Mouse (Mus musculus): Measurements from ENCODE around the gene Akr1c21. TPM values are rescaled to one million over a fixed set of nuclear protein-coding genes. Genes with fewer than 3 reads are reported as not detected.

The Akr1c21 gene
- polyA plus RNA-seq (2015; fragmentation: Illumina TruSeq; extraction: RNeasy Lipid Tissue Mini Kit (QIAGEN cat#74804); ENCODE audit: low read depth, low replicate concordance), result not detected

DNA sequence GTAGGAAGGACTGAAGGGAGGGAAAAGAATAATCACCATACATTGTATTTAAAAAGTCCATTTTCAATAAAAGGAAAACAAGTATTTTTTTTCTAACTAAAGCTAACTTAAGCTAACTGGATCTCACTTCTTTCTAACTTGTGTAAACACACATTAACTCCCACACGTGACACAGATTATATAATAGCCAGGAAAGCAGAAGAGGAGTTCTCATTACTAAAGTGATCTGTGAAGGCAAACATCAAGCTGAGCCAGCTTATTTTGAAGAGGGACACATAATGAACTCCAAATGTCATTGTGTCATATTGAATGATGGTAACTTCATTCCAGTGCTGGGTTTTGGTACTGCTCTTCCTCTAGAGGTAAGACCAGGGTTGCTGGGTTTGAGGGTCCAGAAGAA, at the start of gene Akr1c21:
Gene Akr1c21, plus strand, starts transcription at position 205 of the 400 bp plus-strand sequence.

DNA sequence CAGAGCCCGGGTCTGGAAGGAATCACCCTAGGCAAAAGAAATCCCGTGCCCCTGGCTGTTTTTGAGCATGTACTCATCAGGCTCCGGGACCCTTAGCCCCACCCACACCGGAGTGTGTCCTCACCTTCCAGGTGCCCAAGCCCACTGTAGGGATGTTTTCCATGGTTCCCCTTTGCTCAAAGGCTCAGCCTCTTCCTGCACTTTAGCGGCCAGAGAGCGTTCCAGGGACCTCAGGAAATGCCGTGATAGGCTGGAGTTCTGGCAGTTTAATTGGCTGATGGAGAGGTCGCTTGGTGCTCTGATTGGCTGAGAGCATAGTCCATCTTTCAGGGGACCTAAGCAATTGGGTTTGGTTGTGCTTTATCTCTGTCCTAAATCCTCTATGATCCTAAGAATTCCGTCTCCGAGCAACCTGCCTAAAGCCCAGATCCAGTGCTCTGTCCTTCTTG, 35.1 kb downstream of the Akr1c21 start, which contains the start of gene Akr1e1:
Gene Akr1e1, minus strand, starts transcription at position 214 of the 449 bp plus-strand sequence.

Other genes starting within 250 kb of the Akr1c21 start
- not detected for gene Akr1c6, start 139.8 kb upstream of the Akr1c21 start, polyA plus RNA-seq (2015; fragmentation: Illumina TruSeq; extraction: RNeasy Lipid Tissue Mini Kit (QIAGEN cat#74804); ENCODE audit: low read depth, low replicate concordance)
- gene Akr1c20, start 50.7 kb upstream of the Akr1c21 start, polyA plus RNA-seq (2015; fragmentation: Illumina TruSeq; extraction: RNeasy Lipid Tissue Mini Kit (QIAGEN cat#74804); ENCODE audit: low read depth, low replicate concordance), result not detected
- 44.6 TPM for gene Akr1e1, start 35.1 kb downstream of the Akr1c21 start, polyA plus RNA-seq (2015; fragmentation: Illumina TruSeq; extraction: RNeasy Lipid Tissue Mini Kit (QIAGEN cat#74804); ENCODE audit: low read depth, low replicate concordance)